Mouse (Mus musculus): Measurements from ENCODE around the gene Olfr262. TPM values are rescaled to one million over a fixed set of nuclear protein-coding genes. Genes with fewer than 3 reads are reported as not detected.
"Not testable (repeated sequence)": the region's sequence is repeated elsewhere in the genome, so short reads cannot be mapped to it uniquely, and the experiment has no call there.

The Olfr262 gene
- not detected in 2 replicates for polyA plus RNA-seq (2012; rRNA removed)

DNA sequence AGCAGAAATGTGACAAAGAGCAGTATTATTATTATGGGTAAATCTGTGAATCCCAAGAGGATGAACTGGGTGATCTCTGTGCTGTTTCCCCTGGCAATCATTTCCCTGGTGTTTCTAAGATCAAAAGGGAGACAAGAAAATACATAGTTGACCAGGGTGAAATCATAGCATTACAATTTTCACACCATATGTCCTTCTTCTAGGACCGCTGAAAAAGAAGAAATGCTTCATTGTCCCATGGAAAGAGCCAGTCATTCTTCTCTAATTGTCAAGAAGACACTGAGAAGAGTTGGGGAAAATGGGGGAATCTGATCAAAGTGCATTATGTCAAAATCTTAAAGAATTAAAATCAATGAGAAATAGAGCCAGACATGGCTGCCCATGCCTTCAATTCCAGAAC is at the start of gene Olfr262:
Olfr262 (minus strand) TSS at position 101 of the 400 bp plus-strand sequence.
- DNase-seq (ENCODE audit: low read depth), result no peak
- TF ChIP-seq CTCF (IDR thresholded peaks at IDR 0.05; ENCODE audit: borderline replicate concordance, extremely low read depth, insufficient read depth, insufficient read length) (no peak), POLR2A (IDR thresholded peaks at IDR 0.05; ENCODE audit: borderline replicate concordance, extremely low read depth, insufficient read depth, insufficient read length, poor library complexity, severe bottlenecking) (no peak)

DNA sequence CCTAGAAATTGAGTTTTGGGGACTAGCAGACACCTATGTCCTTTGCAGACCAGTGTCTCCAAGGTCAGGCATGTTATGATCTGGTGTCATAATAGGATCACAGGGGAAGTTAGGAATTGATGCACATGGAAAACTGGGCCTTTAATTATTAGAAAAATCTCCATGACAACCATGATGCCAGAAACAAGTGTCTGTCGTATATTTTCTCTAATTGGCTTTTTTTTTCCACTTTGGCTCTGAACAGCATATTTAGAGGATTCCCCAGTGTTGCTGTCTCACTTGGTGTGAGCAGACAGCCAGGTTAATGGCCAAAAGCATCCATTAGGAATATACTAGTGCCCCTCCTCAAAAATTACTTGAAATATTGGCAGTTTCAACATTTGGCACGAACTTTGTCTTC is 38.1 kb upstream of the Olfr262 start, which contains the start of gene Olfr1434:
Olfr1434 (plus strand) TSS at position 301 of the 400 bp plus-strand sequence.
- TF ChIP-seq POLR2A (IDR thresholded peaks at IDR 0.05; ENCODE audit: borderline replicate concordance, extremely low read depth, insufficient read depth, insufficient read length, poor library complexity, severe bottlenecking), result no peak
- no peak for TF ChIP-seq CTCF (IDR thresholded peaks at IDR 0.05; ENCODE audit: borderline replicate concordance, extremely low read depth, insufficient read depth, insufficient read length)
- DNase-seq (ENCODE audit: low read depth), result no peak

DNA sequence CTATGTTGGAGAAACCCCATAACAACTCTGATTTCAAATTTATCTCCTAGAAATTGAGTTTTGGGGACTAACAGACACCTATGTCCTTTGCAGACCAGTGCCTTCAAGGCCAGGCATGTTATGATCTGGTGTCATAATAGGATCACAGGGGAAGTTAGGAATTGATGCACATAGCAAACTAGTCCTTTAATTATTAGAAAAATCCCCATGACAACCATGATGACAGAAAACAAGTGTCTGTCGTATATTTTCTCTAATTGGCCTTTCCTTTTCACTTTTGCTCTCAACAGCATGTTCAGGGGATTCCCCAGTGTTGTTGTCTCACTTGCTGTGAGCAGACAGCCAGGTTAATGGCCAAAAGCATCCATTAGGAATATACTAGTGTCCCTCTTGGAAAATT is 19.3 kb upstream of the Olfr262 start, which contains the start of gene Olfr235:
Olfr235 (plus strand) TSS at position 301 of the 400 bp plus-strand sequence.
- DNase-seq (ENCODE audit: low read depth), result no peak

DNA sequence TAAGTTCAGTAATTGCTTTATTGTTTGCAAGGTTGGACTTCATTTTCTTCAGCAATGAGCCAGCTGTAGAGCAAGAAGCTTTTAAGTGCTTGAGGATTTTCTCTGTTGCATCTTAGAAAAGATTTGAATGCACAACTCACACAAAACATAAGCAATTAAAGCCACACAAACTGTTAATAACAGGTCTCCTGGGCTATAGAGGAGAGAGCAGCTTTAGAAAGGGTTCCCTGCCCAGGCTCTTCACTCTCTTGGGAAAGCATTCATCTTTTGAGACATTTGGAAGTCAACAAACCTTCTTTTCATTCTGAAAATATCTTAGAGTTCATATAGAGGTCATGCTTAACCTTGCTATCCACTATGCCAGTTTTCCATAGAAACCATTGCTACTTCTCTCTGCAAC is 9.0 kb downstream of the Olfr262 start, which contains the start of gene Olfr1432:
Olfr1432 (minus strand) TSS at position 101 of the 400 bp plus-strand sequence.
- not testable (repeated sequence) for DNase-seq (ENCODE audit: low read depth)

More for the DNA sequence above, 19.3 kb upstream of the Olfr262 start, which contains the start of gene Olfr235:
- no peak for TF ChIP-seq POLR2A (IDR thresholded peaks at IDR 0.05; ENCODE audit: borderline replicate concordance, extremely low read depth, insufficient read depth, insufficient read length, poor library complexity, severe bottlenecking)
- TF ChIP-seq CTCF (IDR thresholded peaks at IDR 0.05; ENCODE audit: borderline replicate concordance, extremely low read depth, insufficient read depth, insufficient read length), result no peak

DNA sequence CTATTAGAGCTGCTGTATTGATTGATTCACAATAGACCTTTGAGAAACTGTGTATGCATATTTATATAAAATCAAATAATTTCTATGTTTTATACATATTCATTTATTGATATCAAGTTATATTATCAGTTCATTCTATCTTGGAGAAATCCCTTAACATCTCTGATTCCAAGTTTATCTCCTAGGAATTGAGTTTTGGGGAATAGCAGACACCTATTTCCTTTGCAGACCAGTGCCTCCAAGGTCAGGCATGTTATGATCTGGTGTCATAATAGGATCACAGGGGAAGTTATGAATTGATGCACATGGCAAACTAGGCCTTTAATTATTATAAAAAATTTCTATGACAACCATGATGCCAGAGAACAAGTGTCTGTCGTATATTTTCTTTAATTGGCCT is 41.1 kb downstream of the Olfr262 start, which contains the start of gene Olfr1431:
Olfr1431 (plus strand) TSS at position 301 of the 400 bp plus-strand sequence.
- no peak for DNase-seq (ENCODE audit: low read depth)
- no peak for TF ChIP-seq CTCF (IDR thresholded peaks at IDR 0.05; ENCODE audit: borderline replicate concordance, extremely low read depth, insufficient read depth, insufficient read length)
- TF ChIP-seq POLR2A (IDR thresholded peaks at IDR 0.05; ENCODE audit: borderline replicate concordance, extremely low read depth, insufficient read depth, insufficient read length, poor library complexity, severe bottlenecking), result no peak

DNA sequence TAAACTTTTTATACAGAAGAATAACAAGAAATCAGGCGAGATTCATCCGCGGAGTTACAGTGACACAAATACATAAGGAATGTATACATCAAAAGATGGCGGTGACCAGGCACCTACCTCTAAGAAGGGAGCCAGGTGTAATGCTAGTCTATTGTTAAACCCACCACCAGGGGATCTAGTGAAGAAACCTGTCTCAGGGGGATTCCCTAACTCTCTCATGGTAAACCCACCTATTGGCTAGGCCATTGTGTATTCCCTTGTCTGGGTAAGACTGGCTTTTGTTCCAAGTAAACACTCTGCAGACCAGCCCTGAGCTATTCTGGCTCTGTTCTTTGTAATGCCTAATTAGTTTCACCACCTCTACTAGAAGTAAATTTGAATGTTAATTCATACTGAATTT is 42.4 kb downstream of the Olfr262 start:
- DNase-seq (ENCODE audit: low read depth), result not testable (repeated sequence)

Other genes starting within 250 kb of the Olfr262 start
- gene Olfr1423, start 200.3 kb downstream of the Olfr262 start, polyA plus RNA-seq (2012; rRNA removed), result not detected in 2 replicates
- gene Olfr1424, start 179.0 kb downstream of the Olfr262 start, polyA plus RNA-seq (2012; rRNA removed), result not detected in 2 replicates
- gene Olfr1425, start 163.9 kb downstream of the Olfr262 start, polyA plus RNA-seq (2012; rRNA removed), result not detected in 2 replicates
- not detected in 2 replicates for gene Olfr1426, start 149.6 kb downstream of the Olfr262 start, polyA plus RNA-seq (2012; rRNA removed)
- not detected in 2 replicates for gene Olfr1427, start 138.3 kb downstream of the Olfr262 start, polyA plus RNA-seq (2012; rRNA removed)
- gene Olfr1428, start 125.8 kb downstream of the Olfr262 start, polyA plus RNA-seq (2012; rRNA removed), result not detected in 2 replicates
- not detected in 2 replicates for gene Olfr76, start 118.5 kb downstream of the Olfr262 start, polyA plus RNA-seq (2012; rRNA removed)
- not detected in 2 replicates for gene Olfr1555-ps1, start 71.5 kb downstream of the Olfr262 start, polyA plus RNA-seq (2012; rRNA removed)
- not detected in 2 replicates for gene Olfr1431, start 41.0 kb downstream of the Olfr262 start, polyA plus RNA-seq (2012; rRNA removed)
- not detected in 2 replicates for gene Olfr1432, start 9.1 kb downstream of the Olfr262 start, polyA plus RNA-seq (2012; rRNA removed)
- not detected in 2 replicates for gene Olfr235, start 19.4 kb upstream of the Olfr262 start, polyA plus RNA-seq (2012; rRNA removed)
- gene Olfr1434, start 38.2 kb upstream of the Olfr262 start, polyA plus RNA-seq (2012; rRNA removed), result not detected in 2 replicates
- not detected in 2 replicates for gene Olfr1436, start 57.5 kb upstream of the Olfr262 start, polyA plus RNA-seq (2012; rRNA removed)
- not detected in 2 replicates for gene Olfr1437, start 83.4 kb upstream of the Olfr262 start, polyA plus RNA-seq (2012; rRNA removed)
- not detected in 2 replicates for gene Olfr1438-ps1, start 94.3 kb upstream of the Olfr262 start, polyA plus RNA-seq (2012; rRNA removed)
- gene Olfr1440, start 145.6 kb upstream of the Olfr262 start, polyA plus RNA-seq (2012; rRNA removed), result not detected in 2 replicates
- not detected in 2 replicates for gene Olfr1441, start 175.8 kb upstream of the Olfr262 start, polyA plus RNA-seq (2012; rRNA removed)
- not detected in 2 replicates for gene Pfpl, start 186.2 kb upstream of the Olfr262 start, polyA plus RNA-seq (2012; rRNA removed)
- 1.9 and 2.8 TPM in 2 replicates for gene Mpeg1, start 219.1 kb upstream of the Olfr262 start, polyA plus RNA-seq (2012; rRNA removed)

Measured in brain, embryonic 14.5 days (tissue).